ENCODE assay signal across 28 mouse cellular contexts in genomic region chr15:7247321-7247720, GRCm38 (mm10).
"Had no signal": no experiment of that assay in that cellular context is flagged by ENCODE, and none has a peak within 500 bp of the region (broad histone marks: within the 10 kb centered on the region; RNA-seq: fewer than 3 reads in every experiment).

No protein-coding gene starts in this region.

- H3K9ac ChIP-seq: limb, embryonic 12.5 days; limb, embryonic 13.5 days; limb, embryonic 15.5 days; liver, embryonic 12.5 days; liver, embryonic 13.5 days; liver, embryonic 14.5 days; liver, embryonic 15.5 days; liver, postnatal 0 days; lung, embryonic 14.5 days; lung, embryonic 15.5 days; midbrain, embryonic 12.5 days; midbrain, embryonic 13.5 days; midbrain, embryonic 15.5 days; neural tube, embryonic 12.5 days had no signal

- H3K27me3 ChIP-seq: limb, embryonic 12.5 days; limb, embryonic 13.5 days; limb, embryonic 15.5 days; liver, embryonic 13.5 days; lung, embryonic 15.5 days; midbrain, embryonic 12.5 days; midbrain, embryonic 13.5 days; midbrain, embryonic 15.5 days; neural tube, embryonic 12.5 days had no signal

- H3K4me1 ChIP-seq: limb, embryonic 12.5 days; limb, embryonic 13.5 days; limb, embryonic 15.5 days; liver, embryonic 12.5 days; liver, embryonic 13.5 days; liver, embryonic 15.5 days; lung, embryonic 15.5 days; midbrain, embryonic 10.5 days; midbrain, embryonic 12.5 days; midbrain, embryonic 13.5 days; midbrain, embryonic 15.5 days; neural tube, embryonic 12.5 days had no signal

- H3K4me3 ChIP-seq: left cerebral cortex, adult 2 months; limb, embryonic 10.5 days; limb, embryonic 12.5 days; limb, embryonic 13.5 days; limb, embryonic 15.5 days; liver, embryonic 12.5 days; liver, embryonic 13.5 days; liver, embryonic 15.5 days; lung, embryonic 15.5 days; megakaryocyte, embryonic 14.5 days; midbrain, embryonic 10.5 days; midbrain, embryonic 12.5 days; midbrain, embryonic 13.5 days; midbrain, embryonic 15.5 days; myocyte; neural tube, embryonic 12.5 days had no signal

- H3K36me3 ChIP-seq: liver, embryonic 12.5 days; liver, embryonic 13.5 days; liver, embryonic 15.5 days; midbrain, embryonic 12.5 days; midbrain, embryonic 15.5 days; neural tube, embryonic 12.5 days had no signal

- H3K27ac ChIP-seq: left cerebral cortex, adult 2 months; limb, embryonic 10.5 days; limb, embryonic 12.5 days; limb, embryonic 13.5 days; limb, embryonic 15.5 days; liver, embryonic 12.5 days; liver, embryonic 13.5 days; liver, embryonic 14.5 days; liver, embryonic 15.5 days; lung, embryonic 15.5 days; macrophage; midbrain, embryonic 10.5 days; midbrain, embryonic 12.5 days; midbrain, embryonic 13.5 days; midbrain, embryonic 15.5 days; neural tube, embryonic 12.5 days had no signal

- DNase-seq: left cerebral cortex, postnatal 4 days; liver, embryonic 13.5 days; liver, postnatal 0 days; lung, adult 18-20 months; lung, adult 2 months; lung, embryonic 14.5 days; lung, postnatal 10 days; lung, postnatal 14 days; lung, postnatal 36 days; lung, postnatal 4 days; midbrain, embryonic 14.5 days had no signal
